Mouse (Mus musculus): ENCODE measurements at regions not wholly inside any gene's neighbourhood (a gene's known extent, or its start where the extent isn't known, plus 50 kb on each side); places are given as distances from the start of the nearest gene placed in this dataset.

DNA sequence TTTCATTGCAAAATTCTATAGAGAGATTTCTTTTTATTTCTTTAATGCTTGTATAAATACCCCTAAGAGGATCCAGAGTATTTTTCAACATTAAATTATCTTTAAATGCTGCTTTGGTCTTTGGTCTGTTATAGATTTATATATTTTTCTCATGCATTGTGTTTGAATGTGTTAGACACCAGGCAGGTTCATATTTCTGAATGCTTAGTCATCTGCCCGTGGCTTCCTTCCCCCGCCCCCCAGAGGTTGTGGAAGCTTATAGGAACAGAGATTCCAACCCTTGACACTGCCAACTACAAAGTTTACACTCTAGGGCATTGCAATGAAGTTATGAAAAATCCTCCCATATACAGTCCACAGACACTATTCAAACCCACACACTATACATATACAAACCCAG lies 1066.6 kb downstream of the Efnb2 start:
- H3K4me1 ChIP-seq (ENCODE audit: insufficient read depth, low read length), result no peaks in the 10 kb centered on the region
- no peak for ATAC-seq (ENCODE audit: low FRiP score, low TSS enrichment)
- H3K36me3 ChIP-seq (ENCODE audit: insufficient read depth, low read length), result no peaks in the 10 kb centered on the region
- no peaks in the 10 kb centered on the region for H3K9me3 ChIP-seq (ENCODE audit: low read length)
- no peak overlapping the region for H3K4me2 ChIP-seq (replicated peaks; ENCODE audit: low read depth, low read length)
- no peak overlapping the region for H3K27ac ChIP-seq (ENCODE audit: low read length)
- WGBS, result 82% methylated on average over 2 of the region's 2 CpGs
- no peak overlapping the region for H3K4me3 ChIP-seq (ENCODE audit: low read length)
- no peaks in the 10 kb centered on the region for H3K27me3 ChIP-seq (ENCODE audit: insufficient read depth, low read length)
- no peak overlapping the region for H3K9ac ChIP-seq (replicated peaks; ENCODE audit: low read length)

DNA sequence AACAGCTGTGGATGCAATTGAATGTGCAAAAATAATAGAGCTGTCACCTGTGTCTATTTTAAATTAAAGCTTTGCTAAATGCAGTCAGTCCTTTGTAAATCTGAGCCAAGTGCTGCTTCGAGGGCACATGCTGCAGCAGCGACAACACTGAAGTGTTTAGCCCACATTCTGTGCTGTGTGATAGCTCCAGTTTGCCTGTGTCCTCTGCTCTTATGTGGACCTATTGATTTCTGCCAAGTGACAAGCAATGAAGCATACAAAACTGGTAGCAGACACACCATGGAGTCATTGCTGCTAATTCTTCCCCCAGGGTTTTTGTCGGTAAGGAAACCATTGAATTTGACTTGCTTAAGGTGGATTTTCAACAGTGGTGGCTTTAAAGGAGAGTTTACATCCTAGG lies 1085.4 kb downstream of the Efnb2 start:
- H3K4me1 ChIP-seq (ENCODE audit: insufficient read depth, low read length), result no peaks in the 10 kb centered on the region
- no peaks in the 10 kb centered on the region for H3K36me3 ChIP-seq (ENCODE audit: insufficient read depth, low read length)
- no peaks in the 10 kb centered on the region for H3K9me3 ChIP-seq (ENCODE audit: low read length)
- no peak overlapping the region for H3K27ac ChIP-seq (ENCODE audit: low read length)
- H3K4me2 ChIP-seq (replicated peaks; ENCODE audit: low read depth, low read length), result no peak overlapping the region
- 68% methylated on average over 3 of the region's 3 CpGs for WGBS
- H3K4me3 ChIP-seq (ENCODE audit: low read length), result no peak overlapping the region
- H3K27me3 ChIP-seq (ENCODE audit: insufficient read depth, low read length), result no peaks in the 10 kb centered on the region
- H3K9ac ChIP-seq (replicated peaks; ENCODE audit: low read length), result no peak overlapping the region
- no peak for ATAC-seq (ENCODE audit: low FRiP score, low TSS enrichment)

DNA sequence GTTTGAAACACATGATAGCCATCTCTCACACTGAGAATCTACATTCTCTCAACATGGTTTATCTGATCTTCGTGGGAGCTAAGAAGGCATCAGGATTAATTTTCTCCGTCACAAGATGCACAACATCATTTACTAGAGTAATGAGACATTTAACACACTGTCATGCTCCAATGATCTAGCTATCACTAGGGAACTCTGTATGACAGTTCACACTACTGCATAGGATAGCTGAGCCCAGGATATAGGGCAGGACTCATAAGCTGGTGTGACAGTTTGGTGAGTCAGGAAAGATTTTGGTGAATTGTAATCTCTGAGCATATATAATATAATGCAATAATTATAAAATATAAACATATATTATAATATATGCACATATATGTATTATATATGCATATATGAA lies 1100.4 kb downstream of the Efnb2 start:
- no peak overlapping the region for H3K4me3 ChIP-seq (ENCODE audit: low read length)
- no peaks in the 10 kb centered on the region for H3K9me3 ChIP-seq (ENCODE audit: low read length)
- 52% methylated on average over 2 of the region's 2 CpGs for WGBS
- H3K36me3 ChIP-seq (ENCODE audit: insufficient read depth, low read length), result no peaks in the 10 kb centered on the region
- no peak overlapping the region for H3K4me2 ChIP-seq (replicated peaks; ENCODE audit: low read depth, low read length)
- no peaks in the 10 kb centered on the region for H3K27me3 ChIP-seq (ENCODE audit: insufficient read depth, low read length)
- no peak for ATAC-seq (ENCODE audit: low FRiP score, low TSS enrichment)
- no peak overlapping the region for H3K9ac ChIP-seq (replicated peaks; ENCODE audit: low read length)
- H3K4me1 ChIP-seq (ENCODE audit: insufficient read depth, low read length), result no peaks in the 10 kb centered on the region
- H3K27ac ChIP-seq (ENCODE audit: low read length), result no peak overlapping the region

DNA sequence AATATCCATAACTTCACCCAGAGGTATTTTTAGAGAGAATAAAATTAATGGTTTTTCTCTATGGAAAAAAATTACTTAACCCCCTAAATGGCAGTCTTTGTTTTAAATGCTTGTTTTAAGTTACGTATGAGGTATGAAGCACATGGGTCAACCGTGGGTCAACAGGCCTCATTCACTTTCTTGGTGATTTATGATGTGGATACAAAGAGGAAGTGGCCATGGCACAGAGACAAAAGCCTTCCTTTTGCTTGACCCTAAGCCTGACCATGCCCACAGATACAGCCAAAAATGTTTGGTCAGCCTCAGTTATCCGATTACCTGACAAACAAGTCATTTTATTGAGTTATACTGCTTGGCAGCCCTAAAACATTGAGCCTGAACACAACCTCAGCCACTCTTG lies 1106.3 kb downstream of the Efnb2 start:
- 18% methylated on average over 3 of the region's 3 CpGs for WGBS
- Histone ChIP-seq H3K4me1 (ENCODE audit: insufficient read depth, low read length) (peaks cover 7% of the 10 kb centered on the region; the same call in 1 of the 2 replicates), H3K4me2 (replicated peaks; ENCODE audit: low read depth, low read length) (no peak overlapping the region), H3K27ac (ENCODE audit: low read length) (no peak overlapping the region), H3K36me3 (ENCODE audit: insufficient read depth, low read length) (no peaks in the 10 kb centered on the region), H3K9ac (replicated peaks; ENCODE audit: low read length) (no peak overlapping the region), H3K4me3 (ENCODE audit: low read length) (no peak overlapping the region), H3K27me3 (ENCODE audit: insufficient read depth, low read length) (no peaks in the 10 kb centered on the region), H3K9me3 (ENCODE audit: low read length) (no peaks in the 10 kb centered on the region)
- peak; percentile 54; the same call in 1 of the 2 replicates for ATAC-seq (ENCODE audit: low FRiP score, low TSS enrichment)
